Mouse (Mus musculus) NIH3T3 (cell line): ENCODE results near the gene Olfr272.

Experiments
- DNase-seq: peaks from one replicate; pipeline ENCODE4 v3.0.0-alpha.2; 2012; ENCODE audit warnings: low read depth

Olfr272 gene

GRCm38 (mm10) chr4:52919078-52919477 is at the start of gene Olfr272:
Olfr272 (minus strand) TSS chr4:52919178.
- no peak for DNase-seq

GRCm38 (mm10) chr4:52964247-52964646 is 45.3 kb upstream of the Olfr272 start, which contains the start of gene Olfr270:
Olfr270 (plus strand) TSS chr4:52964547.
- DNase-seq = no peak

- peak; percentile 3 for DNase-seq
Measured at GRCm38 (mm10) chr4:52958693-52959092, 39.7 kb upstream of the Olfr272 start.

GRCm38 (mm10) chr4:52949005-52949404 is 30.0 kb upstream of the Olfr272 start:
- no peak for DNase-seq

- no peak for DNase-seq
Measured at GRCm38 (mm10) chr4:52946665-52947064, 27.7 kb upstream of the Olfr272 start.

- no peak for DNase-seq
Measured at GRCm38 (mm10) chr4:52930480-52930879, 11.5 kb upstream of the Olfr272 start.

- no peak for DNase-seq
Measured at GRCm38 (mm10) chr4:52917311-52917688, 1.7 kb downstream of the Olfr272 start.

- DNase-seq = no peak
Measured at GRCm38 (mm10) chr4:52916659-52917310, 2.2 kb downstream of the Olfr272 start.

GRCm38 (mm10) chr4:52912409-52912808 is 6.6 kb downstream of the Olfr272 start:
- DNase-seq = no peak

GRCm38 (mm10) chr4:52909542-52909941 is 9.4 kb downstream of the Olfr272 start:
- DNase-seq = no peak

GRCm38 (mm10) chr4:52864156-52864555 is 54.8 kb downstream of the Olfr272 start:
- no peak for DNase-seq
